Mouse (Mus musculus): ENCODE data around the gene Tnp2. TPM values are rescaled to one million over a fixed set of nuclear protein-coding genes. Genes with fewer than 3 reads are reported as not detected.

The Tnp2 gene
- polyA plus RNA-seq, 1 experiment from 2014 or later: not detected

DNA sequence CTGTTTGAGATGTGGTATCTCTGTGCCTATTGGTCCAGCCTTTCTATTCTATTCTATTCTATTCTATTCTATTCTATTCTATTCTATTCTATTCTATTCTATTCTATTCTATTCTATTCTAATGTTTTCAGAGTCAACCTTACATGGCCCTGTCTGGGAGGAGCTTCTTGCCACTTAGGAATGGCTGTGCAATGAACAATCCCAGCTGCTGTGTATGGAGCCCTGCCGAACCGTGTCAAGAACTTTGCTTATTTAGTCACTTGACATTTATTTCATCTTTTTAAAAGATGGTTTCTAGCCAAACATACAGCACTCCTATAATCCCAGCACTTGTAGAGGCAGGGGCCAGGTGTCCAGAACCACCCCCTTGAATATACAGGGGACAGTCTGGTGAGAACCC lies 24.1 kb downstream of the Tnp2 start:
- ATAC-seq (ENCODE audit: insufficient read depth, low FRiP score): no peak
- H3K9ac ChIP-seq (ENCODE audit: low read length): no peak overlapping the region

GRCm38 (mm10) chr16:10763540-10764264 lies 24.8 kb downstream of the Tnp2 start:
- 44% methylated on average over 6 of the region's 6 CpGs for WGBS

More for the DNA sequence above, 24.1 kb downstream of the Tnp2 start:
- WGBS: 24% methylated on average over 2 of the region's 2 CpGs
- no peaks in the 10 kb centered on the region for H3K27me3 ChIP-seq (ENCODE audit: control insufficient read depth, insufficient read depth, low read length)
- no peaks in the 10 kb centered on the region for H3K36me3 ChIP-seq (ENCODE audit: control insufficient read depth, insufficient read depth, low read length)
- no peak overlapping the region for H3K27ac ChIP-seq (ENCODE audit: low read length)
- no peak overlapping the region for H3K4me3 ChIP-seq (replicated peaks; ENCODE audit: low read length)
- H3K4me1 ChIP-seq (ENCODE audit: control insufficient read depth, insufficient read depth, low read length): peaks cover 13% of the 10 kb centered on the region; the same call in 1 of the 2 replicates
- H3K9me3 ChIP-seq (replicated peaks; ENCODE audit: control insufficient read depth, low read length): no peaks in the 10 kb centered on the region
- H3K4me2 ChIP-seq (ENCODE audit: low read depth, low read length): no peak overlapping the region

GRCm38 (mm10) chr16:10762569-10763180 lies 25.8 kb downstream of the Tnp2 start:
- Histone ChIP-seq H3K4me1 (ENCODE audit: control insufficient read depth, insufficient read depth, low read length) (peaks cover 8% of the 10 kb centered on the region; the same call in 1 of the 2 replicates), H3K9ac (ENCODE audit: low read length) (no peak overlapping the region), H3K9me3 (replicated peaks; ENCODE audit: control insufficient read depth, low read length) (no peaks in the 10 kb centered on the region), H3K27ac (ENCODE audit: low read length) (no peak overlapping the region), H3K27me3 (ENCODE audit: control insufficient read depth, insufficient read depth, low read length) (no peaks in the 10 kb centered on the region), H3K36me3 (ENCODE audit: control insufficient read depth, insufficient read depth, low read length) (no peaks in the 10 kb centered on the region), H3K4me3 (replicated peaks; ENCODE audit: low read length) (no peak overlapping the region), H3K4me2 (ENCODE audit: low read depth, low read length) (no peak overlapping the region)
- WGBS: 64% methylated on average over 5 of the region's 5 CpGs
- no peak for ATAC-seq (ENCODE audit: insufficient read depth, low FRiP score)

More at GRCm38 (mm10) chr16:10763540-10764264, 24.8 kb downstream of the Tnp2 start:
- Histone ChIP-seq H3K27me3 (ENCODE audit: control insufficient read depth, insufficient read depth, low read length) (no peaks in the 10 kb centered on the region), H3K9me3 (replicated peaks; ENCODE audit: control insufficient read depth, low read length) (no peaks in the 10 kb centered on the region), H3K9ac (ENCODE audit: low read length) (no peak overlapping the region), H3K4me2 (ENCODE audit: low read depth, low read length) (no peak overlapping the region), H3K27ac (ENCODE audit: low read length) (no peak overlapping the region), H3K36me3 (ENCODE audit: control insufficient read depth, insufficient read depth, low read length) (no peaks in the 10 kb centered on the region), H3K4me3 (replicated peaks; ENCODE audit: low read length) (no peak overlapping the region), H3K4me1 (ENCODE audit: control insufficient read depth, insufficient read depth, low read length) (peaks cover 10% of the 10 kb centered on the region; the same call in 1 of the 2 replicates)
- no peak for ATAC-seq (ENCODE audit: insufficient read depth, low FRiP score)

DNA sequence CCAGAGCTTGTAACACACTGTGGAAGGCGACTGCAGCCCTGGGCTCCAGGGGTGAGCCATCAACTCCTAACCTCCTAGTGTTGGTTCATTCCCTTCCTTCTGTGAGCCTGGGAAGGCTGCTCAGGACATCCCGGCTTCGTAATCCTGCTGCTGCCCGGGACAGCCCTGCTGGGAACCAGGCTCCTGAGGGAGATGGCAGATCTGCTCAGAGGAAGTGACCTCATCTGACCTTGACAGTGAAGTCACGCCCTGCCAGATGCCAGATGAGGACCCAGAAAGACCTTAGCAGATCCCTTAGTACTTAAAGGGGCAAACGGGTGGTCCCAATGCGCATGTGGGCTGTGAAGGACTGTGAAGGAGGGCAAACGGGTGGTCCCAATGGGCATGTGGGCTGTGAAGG lies 27.3 kb downstream of the Tnp2 start:
- H3K27ac ChIP-seq (ENCODE audit: low read length): no peak overlapping the region
- H3K9me3 ChIP-seq (replicated peaks; ENCODE audit: control insufficient read depth, low read length): no peaks in the 10 kb centered on the region
- 78% methylated on average over 8 of the region's 8 CpGs for WGBS
- H3K4me3 ChIP-seq (replicated peaks; ENCODE audit: low read length): no peak overlapping the region
- peaks cover 8% of the 10 kb centered on the region; the same call in 1 of the 2 replicates for H3K4me1 ChIP-seq (ENCODE audit: control insufficient read depth, insufficient read depth, low read length)
- H3K4me2 ChIP-seq (ENCODE audit: low read depth, low read length): no peak overlapping the region
- no peak overlapping the region for H3K9ac ChIP-seq (ENCODE audit: low read length)
- H3K27me3 ChIP-seq (ENCODE audit: control insufficient read depth, insufficient read depth, low read length): no peaks in the 10 kb centered on the region
- no peak for ATAC-seq (ENCODE audit: insufficient read depth, low FRiP score)
- H3K36me3 ChIP-seq (ENCODE audit: control insufficient read depth, insufficient read depth, low read length): no peaks in the 10 kb centered on the region

DNA sequence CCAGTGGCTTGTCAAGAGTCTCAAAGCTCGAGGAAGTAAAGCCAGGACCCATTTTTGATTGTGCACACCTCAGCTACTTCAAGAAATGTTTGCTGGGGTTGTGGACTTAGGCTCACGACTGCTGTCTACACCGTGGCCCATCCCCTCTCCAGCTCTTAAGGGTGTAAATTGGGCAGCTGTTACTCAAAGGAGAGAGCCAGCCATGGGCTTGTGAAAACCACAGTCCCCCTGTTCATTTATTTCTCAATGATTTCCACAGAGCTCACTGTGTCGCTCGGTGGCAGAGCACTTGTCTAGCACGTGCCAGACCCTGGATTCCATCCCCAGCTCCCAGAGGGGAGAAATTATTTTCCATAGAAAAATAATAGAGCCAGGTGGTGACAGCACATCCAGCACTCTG lies 32.3 kb downstream of the Tnp2 start:
- H3K4me2 ChIP-seq (ENCODE audit: low read depth, low read length): no peak overlapping the region
- H3K27me3 ChIP-seq (ENCODE audit: control insufficient read depth, insufficient read depth, low read length): no peaks in the 10 kb centered on the region
- H3K4me1 ChIP-seq (ENCODE audit: control insufficient read depth, insufficient read depth, low read length): no peaks in the 10 kb centered on the region
- H3K9me3 ChIP-seq (replicated peaks; ENCODE audit: control insufficient read depth, low read length): no peaks in the 10 kb centered on the region
- ATAC-seq (ENCODE audit: insufficient read depth, low FRiP score): no peak
- H3K36me3 ChIP-seq (ENCODE audit: control insufficient read depth, insufficient read depth, low read length): no peaks in the 10 kb centered on the region
- no peak overlapping the region for H3K4me3 ChIP-seq (replicated peaks; ENCODE audit: low read length)
- no peak overlapping the region for H3K9ac ChIP-seq (ENCODE audit: low read length)
- WGBS: 69% methylated on average over 6 of the region's 6 CpGs
- no peak overlapping the region for H3K27ac ChIP-seq (ENCODE audit: low read length)

DNA sequence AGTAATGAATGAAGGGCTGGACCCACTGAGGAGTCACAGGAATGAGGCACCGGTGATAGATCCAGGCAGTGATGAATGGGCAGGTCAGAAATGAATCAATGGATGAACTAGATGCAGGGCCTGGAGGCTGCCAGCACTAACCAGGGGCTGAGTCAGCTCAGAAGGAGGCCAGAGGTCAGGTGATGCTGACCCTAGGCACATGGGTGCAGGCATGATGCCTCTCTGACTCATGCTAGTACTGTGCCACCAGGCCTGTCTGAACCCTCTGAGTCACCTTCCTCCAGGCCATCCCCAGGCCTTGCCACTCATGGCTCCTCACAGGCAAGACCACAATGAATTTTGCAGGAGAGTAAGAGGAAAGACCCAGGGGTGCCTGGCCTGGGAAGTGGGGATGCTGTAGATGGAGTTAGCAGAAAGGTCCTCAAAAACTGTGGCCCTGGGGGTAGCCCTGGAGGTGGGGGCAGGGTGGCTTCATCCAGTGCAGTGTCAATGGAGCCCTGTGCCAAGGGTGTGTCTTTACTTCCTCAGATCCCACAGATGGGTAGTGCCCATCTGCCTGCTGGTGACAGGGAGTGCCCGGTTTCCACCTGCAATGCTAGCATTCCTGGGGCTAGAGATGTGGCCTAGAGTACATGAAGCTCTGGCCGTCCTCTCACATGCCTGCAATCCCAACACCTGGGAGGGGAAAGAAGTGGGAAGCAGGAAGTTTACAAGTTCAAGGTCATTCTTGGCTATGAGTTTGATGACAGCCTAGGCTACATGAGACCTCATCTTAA lies 33.8 kb downstream of the Tnp2 start:
- no peak for ATAC-seq (ENCODE audit: insufficient read depth, low FRiP score)
- 72% methylated on average over 3 of the region's 3 CpGs for WGBS
- H3K27me3 ChIP-seq (ENCODE audit: control insufficient read depth, insufficient read depth, low read length): no peaks in the 10 kb centered on the region
- H3K4me2 ChIP-seq (ENCODE audit: low read depth, low read length): no peak overlapping the region
- H3K36me3 ChIP-seq (ENCODE audit: control insufficient read depth, insufficient read depth, low read length): no peaks in the 10 kb centered on the region
- no peaks in the 10 kb centered on the region for H3K9me3 ChIP-seq (replicated peaks; ENCODE audit: control insufficient read depth, low read length)
- H3K4me1 ChIP-seq (ENCODE audit: control insufficient read depth, insufficient read depth, low read length): peaks cover 3% of the 10 kb centered on the region; the same call in 1 of the 2 replicates
- no peak overlapping the region for H3K4me3 ChIP-seq (replicated peaks; ENCODE audit: low read length)
- no peak overlapping the region for H3K9ac ChIP-seq (ENCODE audit: low read length)
- H3K27ac ChIP-seq (ENCODE audit: low read length): no peak overlapping the region

DNA sequence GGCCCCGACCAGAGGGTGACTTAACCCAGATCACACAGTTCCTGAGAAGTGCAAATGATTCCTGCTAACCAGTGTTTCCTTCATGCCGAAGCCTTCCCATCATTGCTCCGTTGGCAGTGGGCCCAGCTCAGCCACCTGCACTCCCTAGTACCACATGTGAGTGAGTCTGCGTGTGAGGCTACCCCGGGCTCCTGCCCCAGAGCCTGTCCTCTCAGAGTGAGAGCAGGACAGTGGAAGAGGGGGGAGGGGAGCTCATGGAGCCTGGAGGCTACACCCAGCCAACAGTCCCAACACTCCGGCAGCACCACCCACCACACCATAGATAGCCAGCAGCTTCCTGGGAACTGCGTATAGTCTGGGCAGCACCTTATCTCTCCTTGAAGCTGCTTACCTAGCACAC lies 38.6 kb downstream of the Tnp2 start:
- H3K36me3 ChIP-seq (ENCODE audit: control insufficient read depth, insufficient read depth, low read length): no peaks in the 10 kb centered on the region
- 41% methylated on average over 7 of the region's 7 CpGs for WGBS
- H3K27me3 ChIP-seq (ENCODE audit: control insufficient read depth, insufficient read depth, low read length): no peaks in the 10 kb centered on the region
- no peaks in the 10 kb centered on the region for H3K9me3 ChIP-seq (replicated peaks; ENCODE audit: control insufficient read depth, low read length)
- no peak overlapping the region for H3K9ac ChIP-seq (ENCODE audit: low read length)
- no peak overlapping the region for H3K27ac ChIP-seq (ENCODE audit: low read length)
- peaks cover 9% of the 10 kb centered on the region; the same call in 1 of the 2 replicates for H3K4me1 ChIP-seq (ENCODE audit: control insufficient read depth, insufficient read depth, low read length)
- no peak overlapping the region for H3K4me3 ChIP-seq (replicated peaks; ENCODE audit: low read length)
- no peak overlapping the region for H3K4me2 ChIP-seq (ENCODE audit: low read depth, low read length)
- peak; percentile 56; the same call in 1 of the 2 replicates for ATAC-seq (ENCODE audit: insufficient read depth, low FRiP score)

DNA sequence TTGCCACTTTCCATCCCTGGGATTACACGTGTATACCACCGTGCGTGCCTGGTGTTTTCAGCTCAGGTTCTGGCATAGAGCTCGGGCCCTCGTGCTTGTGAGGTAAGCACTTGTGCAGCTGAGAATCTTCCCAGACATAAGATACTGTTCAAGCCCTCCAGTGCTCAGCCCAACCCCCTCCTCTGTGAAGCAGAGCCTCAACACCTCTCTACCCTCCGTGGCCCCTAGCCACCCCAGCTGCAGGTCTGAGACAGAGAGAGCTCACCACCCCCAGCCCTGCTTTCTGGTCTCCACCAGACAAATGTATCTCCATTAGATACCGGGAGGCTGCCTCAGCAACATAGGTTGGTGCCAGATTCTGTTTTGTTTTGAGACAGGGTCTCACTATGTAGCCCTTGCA lies 39.2 kb downstream of the Tnp2 start:
- Histone ChIP-seq H3K27ac (ENCODE audit: low read length) (no peak overlapping the region), H3K9me3 (replicated peaks; ENCODE audit: control insufficient read depth, low read length) (no peaks in the 10 kb centered on the region), H3K4me3 (replicated peaks; ENCODE audit: low read length) (no peak overlapping the region), H3K4me1 (ENCODE audit: control insufficient read depth, insufficient read depth, low read length) (peaks cover 9% of the 10 kb centered on the region; the same call in 1 of the 2 replicates), H3K9ac (ENCODE audit: low read length) (no peak overlapping the region), H3K27me3 (ENCODE audit: control insufficient read depth, insufficient read depth, low read length) (no peaks in the 10 kb centered on the region), H3K36me3 (ENCODE audit: control insufficient read depth, insufficient read depth, low read length) (no peaks in the 10 kb centered on the region), H3K4me2 (ENCODE audit: low read depth, low read length) (no peak overlapping the region)
- ATAC-seq (ENCODE audit: insufficient read depth, low FRiP score): no peak
- 31% methylated on average over 7 of the region's 7 CpGs for WGBS

GRCm38 (mm10) chr16:10741082-10741481 lies 47.4 kb downstream of the Tnp2 start:
- Histone ChIP-seq H3K9ac (ENCODE audit: low read length) (no peak overlapping the region), H3K9me3 (replicated peaks; ENCODE audit: control insufficient read depth, low read length) (no peaks in the 10 kb centered on the region), H3K4me3 (replicated peaks; ENCODE audit: low read length) (no peak overlapping the region), H3K4me2 (ENCODE audit: low read depth, low read length) (no peak overlapping the region), H3K27me3 (ENCODE audit: control insufficient read depth, insufficient read depth, low read length) (no peaks in the 10 kb centered on the region), H3K27ac (ENCODE audit: low read length) (peak overlapping the region; percentile 39; the same call in 1 of the 2 replicates), H3K4me1 (ENCODE audit: control insufficient read depth, insufficient read depth, low read length) (no peaks in the 10 kb centered on the region), H3K36me3 (ENCODE audit: control insufficient read depth, insufficient read depth, low read length) (no peaks in the 10 kb centered on the region)
- peak; percentile 54; the same call in 1 of the 2 replicates for ATAC-seq (ENCODE audit: insufficient read depth, low FRiP score)
- WGBS: 61% methylated on average over 2 of the region's 2 CpGs
